Mouse (Mus musculus) embryonic facial prominence, embryonic 11.5 days (tissue): ENCODE results near the gene Cilp2. TPM values are rescaled to one million over a fixed set of nuclear protein-coding genes. Genes with fewer than 3 reads are reported as not detected.

ENCODE experiments used
- ATAC-seq: fragments of 200-750 bp; cut with Nextera tagmentation; replicated peaks from 2 replicates; pipeline ENCODE4 v1.8.0; 2017; ENCODE audit warnings: low read depth; ENCODE audit not compliant: insufficient number of reproducible peaks, low FRiP score, low TSS enrichment
- DNase-seq: peaks from one replicate; pipeline ENCODE4 v3.0.0-alpha.2; 2015; ENCODE audit warnings: low spot score
- H3K27ac ChIP-seq: fragments of 300-500 bp; sonication (generic); replicated peaks from 2 replicates; pipeline ENCODE4 v1.5.1; 2014; ENCODE audit warnings: mild to moderate bottlenecking, low read depth, low read length, control low read depth
- H3K27me3 ChIP-seq: fragments of 300-500 bp; sonication (generic); 2 replicates; pipeline ENCODE4 v1.6.1; 2014; ENCODE audit warnings: mild to moderate bottlenecking, low read length, moderate library complexity, mixed read lengths; ENCODE audit not compliant: control insufficient read depth, insufficient read depth
- H3K36me3 ChIP-seq: fragments of 300-500 bp; sonication (generic); replicated peaks from 2 replicates; pipeline ENCODE4 v1.6.1; 2014; ENCODE audit warnings: low read depth, mild to moderate bottlenecking, low read length, moderate library complexity, mixed read lengths; ENCODE audit not compliant: control insufficient read depth, insufficient read depth
- H3K4me1 ChIP-seq: fragments of 300-500 bp; sonication (generic); 2 replicates; pipeline ENCODE4 v1.6.1; 2014; ENCODE audit warnings: low read length, mixed read lengths; ENCODE audit not compliant: control insufficient read depth, insufficient read depth
- H3K4me2 ChIP-seq: fragments of 300-500 bp; sonication (generic); 2 replicates; pipeline ENCODE4 v1.6.1; 2014; ENCODE audit warnings: low read depth, mild to moderate bottlenecking, control low read depth, low read length, moderate library complexity
- H3K4me3 ChIP-seq: fragments of 300-500 bp; sonication (generic); 2 replicates; pipeline ENCODE4 v1.5.1; 2014; ENCODE audit warnings: low read depth, low read length, control low read depth
- H3K9ac ChIP-seq: fragments of 300-500 bp; sonication (generic); replicated peaks from 2 replicates; pipeline ENCODE4 v1.6.1; 2014; ENCODE audit warnings: mild to moderate bottlenecking, control low read depth, low read length
- H3K9me3 ChIP-seq: fragments of 300-500 bp; sonication (generic); replicated peaks from 2 replicates; pipeline ENCODE4 v1.6.1; 2016; ENCODE audit warnings: mild to moderate bottlenecking, low read length, inconsistent platforms, mixed read lengths; ENCODE audit not compliant: control insufficient read depth
- WGBS: fragments of 180-500 bp; shearing (Covaris S2); extraction: QIAGEN DNeasy Blood & Tissue Kit; methylation state at CpG from one replicate; pipeline ENCODE4 v1.1.7; 2014; 5-methylcytosine and 5-hydroxymethylcytosine counted together
- polyA plus RNA-seq: library from polyadenylated mRNA; unstranded; fragments of >200 nt; fragmentation: Nextera tagmentation; extraction: Ambion mirVana; gene quantifications from 2 replicates; pipeline ENCODE4 v1.2.1, GENCODE M21; 2014

Cilp2 gene
- polyA plus RNA-seq: 0.32 and 0.66 TPM in 2 replicates

GRCm38 (mm10) chr8:69887289-69888243, at the start of gene Cilp2:
TSS of gene Cilp2 (minus strand) at chr8:69887687.
- peak within 1 kb of the TSS; percentile 14 for H3K4me3 ChIP-seq
- H3K4me1 ChIP-seq: peaks cover 8% of the 10 kb centered on the region; the same call in 1 of the 2 replicates
- H3K4me2 ChIP-seq: peak within 1 kb of the TSS; percentile 27

DNA sequence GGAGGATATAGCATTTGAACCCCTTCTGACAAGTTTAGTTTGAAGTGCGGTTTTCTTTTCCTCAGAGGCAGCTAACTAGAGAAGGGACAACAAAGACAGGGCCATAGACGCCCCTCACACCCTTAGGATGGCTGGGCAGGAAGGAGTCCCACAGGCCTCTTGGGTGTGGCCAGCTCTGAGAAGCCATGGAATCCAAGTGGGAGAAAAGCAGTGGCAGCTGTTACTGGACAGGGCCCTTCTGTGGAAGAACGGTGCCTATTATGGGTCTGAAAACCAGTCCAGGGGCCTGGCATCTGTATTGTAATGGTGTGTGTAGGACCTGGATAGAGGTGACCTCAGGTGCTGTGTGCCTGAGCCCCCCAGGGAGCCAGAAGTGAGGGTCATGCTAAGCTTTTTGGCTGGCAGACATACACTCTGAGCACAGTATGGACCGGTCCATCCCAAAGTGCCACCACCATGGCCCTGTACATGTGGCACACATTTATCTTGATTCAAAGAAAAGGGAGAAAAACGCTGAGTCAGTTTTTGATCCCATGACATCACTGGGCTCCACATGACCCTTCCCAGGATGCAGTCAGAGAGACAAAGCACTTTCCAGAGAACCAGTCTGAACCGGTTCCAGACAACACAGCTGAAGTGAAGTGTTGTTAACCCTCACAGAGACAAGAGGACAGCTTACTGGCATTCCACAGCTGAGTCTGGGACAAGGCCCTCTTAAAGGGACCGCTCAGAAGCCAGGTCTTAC, 48.7 kb upstream of the Cilp2 start:
- WGBS: 71% methylated on average over 7 of the region's 7 CpGs
- Histone ChIP-seq H3K9me3 (no peaks in the 10 kb centered on the region), H3K27me3 (no peaks in the 10 kb centered on the region), H3K4me3 (no peak overlapping the region), H3K27ac (no peak overlapping the region), H3K4me1 (peaks cover 5% of the 10 kb centered on the region; the same call in 1 of the 2 replicates), H3K4me2 (no peak overlapping the region), H3K36me3 (peaks cover 3% of the 10 kb centered on the region; the same call in 1 of the 2 replicates), H3K9ac (no peak overlapping the region)
- DNase-seq (peak; percentile 73), ATAC-seq (peak; percentile 67)

More at GRCm38 (mm10) chr8:69887289-69888243, at the start of gene Cilp2:
- peaks cover 81% of the 10 kb centered on the region for H3K27me3 ChIP-seq
- WGBS: 1% methylated on average over 59 of the region's 60 CpGs
- H3K27ac ChIP-seq: no peak within 1 kb of the TSS
- no peaks in the 10 kb centered on the region for H3K36me3 ChIP-seq
- no peak for DNase-seq
- H3K9ac ChIP-seq: no peak within 1 kb of the TSS; the same call in 1 of the 2 replicates
- no peaks in the 10 kb centered on the region for H3K9me3 ChIP-seq
- ATAC-seq: peak; percentile 15; the same call in 1 of the 2 replicates

- H3K36me3 ChIP-seq: peaks cover 3% of the 10 kb centered on the region; the same call in 1 of the 2 replicates
- no peaks in the 10 kb centered on the region for H3K9me3 ChIP-seq
- no peak for ATAC-seq
- H3K9ac ChIP-seq: no peak overlapping the region
- no peak overlapping the region for H3K4me3 ChIP-seq
- H3K4me2 ChIP-seq: no peak overlapping the region
- H3K4me1 ChIP-seq: peaks cover 5% of the 10 kb centered on the region; the same call in 1 of the 2 replicates
- no peak overlapping the region for H3K27ac ChIP-seq
- 96% methylated on average over 3 of the region's 3 CpGs for WGBS
- no peaks in the 10 kb centered on the region for H3K27me3 ChIP-seq
- no peak for DNase-seq
Observed at GRCm38 (mm10) chr8:69935431-69935830, 47.9 kb upstream of the Cilp2 start.

DNA sequence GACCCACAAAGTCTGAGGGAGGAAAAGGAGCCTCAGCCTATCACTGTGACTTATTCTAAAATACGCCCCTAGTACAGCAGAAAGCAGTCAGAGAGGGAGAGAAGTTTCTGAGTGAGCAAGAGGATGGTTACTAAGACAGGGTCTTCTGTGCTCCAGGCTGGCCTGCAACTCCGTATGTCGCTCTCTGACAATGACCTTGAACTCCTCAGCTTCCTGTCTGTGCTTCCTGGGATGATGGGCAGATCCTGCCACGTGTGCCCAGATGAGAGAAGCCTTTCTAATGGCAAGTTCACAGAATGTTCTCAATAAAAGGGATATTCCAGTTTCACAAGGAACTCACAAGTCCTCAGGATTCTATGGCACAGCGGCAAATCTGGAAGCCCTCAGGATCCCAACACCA, 47.1 kb upstream of the Cilp2 start:
- H3K4me2 ChIP-seq: no peak overlapping the region
- H3K4me1 ChIP-seq: no peaks in the 10 kb centered on the region
- no peak overlapping the region for H3K27ac ChIP-seq
- no peaks in the 10 kb centered on the region for H3K9me3 ChIP-seq
- H3K36me3 ChIP-seq: peaks cover 3% of the 10 kb centered on the region; the same call in 1 of the 2 replicates
- H3K9ac ChIP-seq: no peak overlapping the region
- no peak overlapping the region for H3K4me3 ChIP-seq
- 85% methylated on average over 5 of the region's 5 CpGs for WGBS
- ATAC-seq (no peak), DNase-seq (no peak)
- H3K27me3 ChIP-seq: no peaks in the 10 kb centered on the region

DNA sequence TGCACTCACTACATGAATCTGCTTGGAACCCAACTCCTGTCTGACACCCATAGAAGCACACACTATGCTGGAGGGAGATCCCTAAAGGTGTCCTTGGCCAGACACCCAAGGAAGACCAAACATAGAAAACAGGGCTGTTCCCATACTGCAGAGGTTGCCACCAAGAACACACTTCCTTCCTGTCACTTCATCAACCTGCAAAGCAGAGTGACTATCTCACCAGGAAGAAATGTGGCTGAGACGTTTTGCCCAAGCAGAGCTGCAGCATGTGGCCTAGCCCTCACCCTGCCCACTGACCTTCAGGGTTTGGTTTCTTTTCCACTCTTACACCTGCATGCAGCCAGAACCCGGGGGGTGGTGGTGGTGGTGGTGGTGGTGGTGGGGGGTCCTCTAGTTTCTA, 46.3 kb upstream of the Cilp2 start:
- Histone ChIP-seq H3K36me3 (peaks cover 3% of the 10 kb centered on the region; the same call in 1 of the 2 replicates), H3K4me1 (no peaks in the 10 kb centered on the region), H3K27me3 (no peaks in the 10 kb centered on the region), H3K4me3 (no peak overlapping the region), H3K4me2 (no peak overlapping the region), H3K27ac (no peak overlapping the region), H3K9me3 (no peaks in the 10 kb centered on the region), H3K9ac (no peak overlapping the region)
- 70% methylated on average over 2 of the region's 2 CpGs for WGBS
- no peak for ATAC-seq
- DNase-seq: no peak

DNA sequence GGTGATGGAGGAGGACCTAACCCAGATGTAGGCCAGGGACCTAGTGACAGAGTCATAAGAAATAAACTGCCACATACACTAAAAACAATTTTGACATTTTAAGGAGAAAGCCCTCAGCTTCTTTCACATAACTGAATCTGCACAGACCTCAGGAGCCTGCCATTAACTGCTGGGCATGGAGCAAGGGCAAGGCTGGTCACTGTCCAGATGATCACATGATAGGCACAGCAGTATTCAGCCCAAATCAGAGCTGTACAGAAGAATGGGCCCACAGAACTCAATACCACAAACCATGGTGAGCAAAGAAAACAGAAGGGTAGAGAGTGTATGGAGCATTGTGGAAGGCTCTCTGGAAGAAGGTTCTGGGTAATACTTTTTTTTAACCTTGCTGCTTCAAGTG, 39.4 kb upstream of the Cilp2 start:
- H3K36me3 ChIP-seq: no peaks in the 10 kb centered on the region
- no peak overlapping the region for H3K4me2 ChIP-seq
- DNase-seq: no peak
- H3K9me3 ChIP-seq: no peaks in the 10 kb centered on the region
- no peak overlapping the region for H3K9ac ChIP-seq
- no peak overlapping the region for H3K4me3 ChIP-seq
- ATAC-seq: no peak
- no peaks in the 10 kb centered on the region for H3K4me1 ChIP-seq
- H3K27ac ChIP-seq: no peak overlapping the region
- no peaks in the 10 kb centered on the region for H3K27me3 ChIP-seq

DNA sequence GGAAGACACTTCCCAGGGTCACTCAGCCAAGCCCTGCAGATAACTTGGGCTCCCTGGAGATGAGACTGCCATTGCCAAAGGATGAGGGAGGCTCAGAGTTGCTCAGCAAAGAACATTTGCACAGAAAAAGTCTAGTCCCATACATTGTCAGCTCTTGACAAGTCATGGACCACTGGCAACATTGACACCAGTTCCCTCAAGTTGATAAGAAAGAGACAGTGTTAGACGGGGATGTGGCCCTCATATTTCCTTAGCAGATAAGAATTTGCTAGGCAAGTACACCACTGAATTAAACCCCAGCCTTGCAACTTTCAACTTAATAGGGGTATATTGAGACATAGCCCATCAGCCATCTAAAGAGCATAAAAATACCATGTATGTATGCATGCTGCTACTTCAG, 36.5 kb upstream of the Cilp2 start:
- DNase-seq: no peak
- no peak overlapping the region for H3K27ac ChIP-seq
- H3K27me3 ChIP-seq: no peaks in the 10 kb centered on the region
- ATAC-seq: no peak
- 91% methylated on average over 1 of the region's 1 CpGs for WGBS
- no peak overlapping the region for H3K4me3 ChIP-seq
- no peaks in the 10 kb centered on the region for H3K36me3 ChIP-seq
- no peak overlapping the region for H3K4me2 ChIP-seq
- H3K9me3 ChIP-seq: no peaks in the 10 kb centered on the region
- peaks cover 6% of the 10 kb centered on the region; the same call in 1 of the 2 replicates for H3K4me1 ChIP-seq
- no peak overlapping the region for H3K9ac ChIP-seq
